Mouse (Mus musculus) adrenal gland (tissue): Measurements from ENCODE around the gene Wnt5b.

Experiments
- intact Hi-C: fragments of 180-260 bp; cut with DNase I; formaldehyde crosslinking; loops from one replicate; pipeline ENCODE4 v1.15.1; 2025

The Wnt5b gene

GRCm38 (mm10) chr6:119419412-119419811 lies 124.7 kb downstream of the Wnt5b start:
- intact Hi-C loops, result no loop called here

GRCm38 (mm10) chr6:119418392-119419251 lies 125.5 kb downstream of the Wnt5b start:
- intact Hi-C loops, result no loop called here

DNA sequence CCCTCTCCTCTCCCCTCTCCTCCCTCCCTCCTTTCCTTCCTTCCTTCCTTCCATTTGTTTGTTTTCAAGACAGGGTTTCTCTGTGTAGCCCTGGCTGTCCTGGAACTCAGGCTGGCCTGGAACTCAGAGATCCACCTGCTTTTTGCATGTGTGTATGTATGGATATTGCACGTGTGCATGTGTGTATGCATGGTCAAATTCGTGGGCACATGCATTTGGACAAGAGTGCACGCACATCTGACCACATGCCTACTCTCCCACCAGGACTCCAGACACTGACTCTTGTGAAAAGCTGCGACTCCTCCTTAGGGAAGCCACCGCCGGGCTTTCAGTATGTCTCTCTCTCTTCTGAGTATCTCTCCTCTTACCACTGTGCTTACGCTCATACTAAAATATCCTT lies 126.3 kb downstream of the Wnt5b start:
- intact Hi-C loops, result no loop called here

DNA sequence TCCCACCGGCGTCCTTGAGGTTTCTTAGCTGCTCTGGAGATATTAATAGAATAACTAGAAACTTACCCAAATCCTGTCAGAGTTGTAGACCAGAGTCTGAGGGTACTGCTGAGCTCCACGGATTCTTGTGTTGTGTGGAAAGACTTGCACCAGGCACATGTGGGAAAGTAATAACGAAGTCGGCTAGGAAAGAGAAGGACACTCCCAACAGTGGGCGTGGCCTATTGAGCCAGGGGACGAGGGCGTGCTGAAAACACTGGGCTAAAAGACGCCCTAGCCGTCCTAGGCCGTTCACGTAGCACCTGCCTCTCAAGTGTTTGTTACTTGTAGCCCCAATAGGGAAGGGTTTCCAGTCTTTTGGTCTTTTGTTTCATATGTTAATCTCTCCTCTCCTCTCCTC lies 126.8 kb downstream of the Wnt5b start, which contains the start of gene Adipor2:
Adipor2 (minus strand) TSS at position 351 of the 400 bp plus-strand sequence.
- intact Hi-C loops, result no loop called here

DNA sequence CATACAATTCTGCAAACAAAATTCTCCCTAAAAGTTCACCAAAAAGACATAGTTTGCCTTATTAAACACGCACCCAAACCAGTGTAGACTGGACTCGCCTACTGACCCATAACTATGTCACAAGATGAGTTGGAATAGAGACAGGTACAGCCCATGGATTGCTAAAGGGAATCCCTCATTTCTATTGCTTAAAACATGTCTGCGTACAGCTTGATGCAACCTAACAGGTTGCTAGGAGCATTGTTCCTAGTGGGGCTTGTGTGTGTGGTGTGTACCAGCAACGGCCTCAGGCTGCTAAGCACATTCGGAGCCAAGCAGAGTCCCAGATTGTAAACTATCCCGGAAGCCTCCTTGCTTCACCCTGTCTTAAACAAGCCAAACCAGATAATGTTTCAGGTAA lies 127.5 kb downstream of the Wnt5b start:
- intact Hi-C loops, result no loop called here

DNA sequence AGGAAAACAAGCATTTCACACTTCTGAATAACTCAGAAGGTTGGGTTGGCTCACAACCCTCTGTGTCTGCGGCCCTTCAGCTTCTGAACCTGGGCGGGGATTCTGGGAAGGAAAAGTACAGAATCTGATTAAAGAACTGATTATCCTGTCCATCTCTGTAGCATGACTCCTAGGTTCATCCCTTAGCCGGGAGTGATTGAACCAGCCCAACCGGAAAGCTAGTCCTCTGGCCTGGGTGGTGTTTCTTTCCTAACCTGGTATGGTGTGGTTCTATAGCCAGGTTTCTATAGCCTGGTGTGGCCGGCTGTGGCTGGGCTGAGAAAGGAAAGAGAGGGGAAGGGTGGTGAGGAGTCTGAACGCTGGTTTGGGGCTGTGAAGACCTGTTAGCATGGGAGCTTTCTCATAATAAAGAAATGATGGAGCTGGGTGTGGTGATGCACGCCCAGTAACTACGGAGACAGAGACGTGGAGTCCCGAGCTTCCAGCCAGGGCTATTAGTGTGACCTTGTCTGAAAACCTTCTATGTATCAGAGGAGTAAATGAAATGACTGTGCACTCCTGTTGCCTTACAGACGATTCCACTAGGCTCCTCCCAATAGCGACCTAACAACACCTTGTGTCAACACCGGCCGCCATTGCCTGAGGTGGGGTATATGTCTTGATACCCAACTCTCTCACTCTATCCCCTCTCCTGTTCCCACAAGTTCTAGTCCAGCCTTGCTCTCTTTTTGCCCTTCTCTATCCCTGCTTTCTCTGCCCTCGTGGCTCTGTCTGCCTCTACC lies 129.7 kb downstream of the Wnt5b start:
- intact Hi-C loops, result no loop called here

DNA sequence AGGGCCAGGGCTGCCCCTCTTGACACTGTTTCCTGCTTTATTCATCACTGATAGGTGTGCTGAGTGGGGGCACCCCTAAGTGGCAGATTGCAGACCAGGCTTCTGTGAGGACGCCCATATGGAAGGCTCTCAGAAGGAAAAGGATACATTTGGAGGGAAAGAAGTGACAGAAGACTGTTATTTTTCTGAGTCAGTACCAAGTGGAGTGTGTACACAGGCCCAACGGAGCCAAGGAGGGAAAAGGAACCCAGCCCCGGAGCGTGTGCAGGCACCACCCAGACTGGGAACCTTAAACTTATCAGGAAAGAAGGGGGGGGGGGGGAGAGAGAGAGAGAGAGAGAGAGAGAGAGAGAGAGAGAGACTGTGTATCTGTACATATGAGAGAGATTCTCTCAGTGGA lies 131.6 kb downstream of the Wnt5b start:
- intact Hi-C loops, result no loop called here

GRCm38 (mm10) chr6:119411511-119411910 lies 132.6 kb downstream of the Wnt5b start:
- intact Hi-C loops, result no loop called here

GRCm38 (mm10) chr6:119409766-119410165 lies 134.4 kb downstream of the Wnt5b start:
- intact Hi-C loops, result no loop called here

GRCm38 (mm10) chr6:119408582-119408981 lies 135.6 kb downstream of the Wnt5b start:
- intact Hi-C loops, result no loop called here

DNA sequence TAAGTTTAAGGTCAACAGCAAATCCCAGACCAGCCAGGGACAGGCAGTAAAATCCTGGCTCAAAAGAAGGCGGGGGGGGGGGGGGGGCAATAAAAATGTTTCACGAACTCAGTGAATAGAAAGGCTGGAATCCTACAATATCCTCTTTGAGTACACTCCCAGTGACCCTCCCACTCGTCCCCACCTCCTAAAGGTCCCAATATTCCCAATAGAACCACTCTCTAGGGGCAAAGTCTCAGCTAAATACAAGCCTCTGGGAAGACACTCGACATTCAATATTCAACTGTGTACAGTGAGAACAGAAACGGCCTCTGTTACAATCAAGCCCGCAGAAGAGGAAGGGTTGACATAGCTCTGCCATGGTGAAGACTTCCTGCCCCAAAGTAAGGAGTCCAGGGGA lies 136.3 kb downstream of the Wnt5b start:
- intact Hi-C loops, result no loop called here

DNA sequence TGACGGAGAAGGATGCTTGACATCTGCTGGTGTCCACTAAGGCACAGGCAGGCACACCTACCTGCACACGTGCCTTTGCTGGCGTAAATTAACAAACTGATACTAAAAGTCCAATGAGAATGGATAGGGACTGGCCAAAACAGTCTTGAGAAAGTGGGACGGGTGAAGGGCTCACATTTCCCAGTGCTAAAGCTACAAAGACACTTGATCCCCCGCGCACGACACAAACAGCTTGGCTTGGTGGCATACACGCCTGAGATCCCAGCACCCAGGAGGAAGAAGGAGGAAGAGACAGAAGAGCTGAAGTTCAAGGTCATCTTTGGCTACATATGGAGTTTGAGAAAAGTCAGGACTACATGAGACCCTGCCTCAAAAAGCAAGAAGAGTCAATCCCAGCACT lies 137.6 kb downstream of the Wnt5b start:
- intact Hi-C loops, result no loop called here

GRCm38 (mm10) chr6:119405310-119405709 lies 138.8 kb downstream of the Wnt5b start:
- intact Hi-C loops, result no loop called here

GRCm38 (mm10) chr6:119404854-119405253 lies 139.3 kb downstream of the Wnt5b start:
- intact Hi-C loops, result no loop called here

DNA sequence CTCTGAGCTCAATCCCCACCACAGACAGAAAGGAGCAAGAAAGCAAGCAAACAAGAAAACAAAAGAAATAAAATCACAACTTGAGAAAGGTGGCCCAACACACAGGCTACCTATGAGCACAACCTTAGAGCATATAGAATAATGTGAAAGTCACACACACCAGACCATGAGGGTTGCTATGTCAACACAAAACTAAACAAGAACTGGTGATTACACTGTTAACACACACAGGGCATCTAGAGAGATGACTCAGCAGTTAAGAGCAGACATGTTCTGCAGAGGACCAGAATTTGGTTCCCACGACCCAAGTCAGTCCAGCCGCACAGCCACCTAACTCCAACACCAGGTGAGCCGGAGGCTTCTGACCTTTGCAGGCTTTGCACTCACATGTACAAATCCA lies 141.2 kb downstream of the Wnt5b start:
- intact Hi-C loops, result no loop called here

DNA sequence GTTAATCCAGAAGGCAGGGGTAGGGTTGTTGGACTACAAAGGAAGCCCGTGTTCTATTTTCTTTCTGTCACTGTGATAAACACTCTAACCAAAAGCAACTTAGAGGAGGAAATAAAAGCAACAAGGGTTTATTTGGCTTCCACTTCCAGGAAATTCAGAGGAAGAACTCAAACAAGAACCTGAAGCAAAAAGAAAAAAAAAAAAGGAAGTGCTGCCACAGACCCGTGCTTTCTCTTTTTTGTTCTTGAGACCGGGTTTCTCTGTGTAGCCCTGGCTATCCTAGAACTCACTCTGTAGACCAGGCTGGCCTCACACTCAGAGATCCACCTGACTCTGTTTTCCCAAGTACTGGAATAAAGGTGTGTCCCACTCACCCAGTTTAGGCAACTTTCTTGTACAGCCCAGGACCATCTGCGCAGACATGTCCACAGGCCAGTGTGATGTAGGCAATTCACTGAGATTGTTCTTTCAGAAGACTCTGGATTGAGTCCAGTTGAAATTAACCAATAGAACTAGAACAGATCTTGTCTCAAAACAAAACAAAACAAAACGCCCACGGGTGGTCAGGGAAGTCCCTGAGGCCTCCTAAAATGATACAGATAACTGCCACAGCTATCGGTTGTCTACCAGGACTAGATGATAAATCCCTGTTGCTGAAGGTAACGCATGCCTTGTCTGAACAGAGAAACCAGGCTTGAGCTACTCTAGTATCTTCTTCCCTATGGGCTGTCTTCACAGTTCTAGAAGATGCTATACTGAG lies 142.4 kb downstream of the Wnt5b start:
- intact Hi-C loops, result no loop called here

GRCm38 (mm10) chr6:119400649-119401048 lies 143.5 kb downstream of the Wnt5b start:
- intact Hi-C loops, result no loop called here

DNA sequence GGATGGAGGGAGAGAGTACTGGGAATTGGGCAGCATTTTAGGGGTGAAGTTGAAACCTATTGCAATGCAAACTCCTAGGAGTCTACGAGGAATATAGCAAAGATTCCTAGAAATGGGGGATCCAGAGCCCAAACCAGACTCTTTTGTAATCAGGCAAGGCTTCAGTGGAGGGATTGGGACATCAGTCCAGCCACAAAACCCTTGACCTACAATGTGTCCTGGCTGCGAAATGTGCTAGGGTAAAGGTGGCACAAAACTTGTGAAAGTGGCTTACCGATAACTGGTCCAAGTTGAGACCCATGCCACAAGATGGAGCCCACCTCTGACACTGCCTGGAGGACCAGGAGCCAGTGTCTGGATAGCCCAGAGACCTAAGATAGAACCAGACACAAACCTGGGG lies 144.8 kb downstream of the Wnt5b start:
- intact Hi-C loops, result no loop called here

DNA sequence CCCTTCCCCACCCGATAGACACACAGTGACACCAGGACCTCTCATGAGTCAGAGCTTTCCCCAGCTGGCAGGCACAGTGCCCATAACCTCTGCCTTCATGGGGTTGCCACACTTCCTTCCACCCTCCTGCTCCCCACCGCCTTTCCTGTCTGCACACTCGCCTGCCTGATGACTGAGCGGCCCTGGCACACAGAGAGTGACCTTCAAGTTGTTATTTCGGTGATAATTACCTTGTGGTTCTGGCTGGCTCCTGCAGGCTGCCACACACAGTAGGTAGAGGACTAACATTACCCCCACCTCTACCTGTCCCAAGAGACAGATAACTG lies 147.9 kb downstream of the Wnt5b start:
- intact Hi-C loops, result no loop called here

DNA sequence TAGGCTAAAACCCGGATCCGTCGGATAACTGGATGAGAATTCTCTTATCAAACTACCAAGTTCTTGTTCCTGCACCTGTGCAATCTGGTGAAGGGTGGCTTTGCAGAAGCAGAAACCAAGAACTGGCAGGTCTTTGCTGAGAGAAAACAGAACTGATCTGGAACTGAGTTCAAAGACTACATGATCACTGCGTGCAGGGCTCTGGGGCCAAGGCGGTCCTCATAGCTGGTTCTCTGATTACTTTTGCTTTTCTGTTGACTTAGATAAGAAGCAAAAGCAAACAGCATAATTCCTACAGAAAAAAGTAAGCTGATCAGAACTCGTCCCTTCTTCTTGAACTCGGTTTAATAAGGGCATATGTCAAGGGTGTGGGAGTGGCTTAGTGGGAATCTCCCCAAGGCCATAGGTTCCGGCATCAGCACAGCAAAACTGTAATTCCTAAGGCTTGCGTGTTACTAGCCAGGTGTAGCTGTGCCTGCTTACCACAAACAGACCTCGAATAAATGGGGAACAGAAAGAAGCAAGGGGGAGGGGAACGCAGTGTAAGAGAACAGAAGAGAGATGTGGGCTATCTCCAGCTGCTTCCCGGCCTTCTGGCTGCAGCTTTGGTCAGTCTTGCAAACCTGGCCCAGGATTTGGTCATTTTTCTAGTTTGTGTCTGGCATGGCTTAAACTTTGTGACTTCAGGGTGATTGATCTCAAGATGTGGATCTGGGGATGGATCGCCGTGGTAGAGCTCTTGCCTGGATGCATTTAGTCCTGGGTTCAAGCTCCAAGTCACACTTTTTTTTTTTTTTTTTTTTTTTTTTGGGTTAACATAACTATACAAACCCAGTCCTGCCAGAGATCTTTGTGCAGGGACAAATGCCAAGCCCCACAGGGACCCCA lies 148.5 kb downstream of the Wnt5b start:
- intact Hi-C loops, result no loop called here

DNA sequence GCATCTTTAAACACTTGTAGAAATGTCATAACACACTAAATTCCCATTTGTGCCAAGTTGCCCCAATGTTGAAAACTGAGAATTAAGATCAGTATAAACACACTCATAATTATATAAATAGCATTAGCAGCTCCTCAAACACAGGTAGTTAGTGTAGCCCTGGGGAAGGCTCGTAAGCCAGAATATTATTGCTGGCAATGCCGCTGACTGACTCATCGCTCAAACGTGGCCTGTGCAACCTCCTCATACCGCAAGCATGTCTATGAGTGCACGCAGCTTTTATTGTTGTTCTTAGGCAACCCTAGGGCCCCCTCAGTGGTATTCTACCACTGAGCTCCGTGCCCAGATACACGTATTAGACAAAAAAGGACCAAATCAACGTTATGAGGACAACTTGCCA lies 151.3 kb downstream of the Wnt5b start:
- intact Hi-C loops, result loop anchor here (5.0 kb wide), 1 partner anchor 34 kb away; no protein-coding TSS in a partner anchor
